Mouse (Mus musculus) myocyte (in vitro differentiated cells): ENCODE data around the gene Batf3. TPM values are rescaled to one million over a fixed set of nuclear protein-coding genes. Genes with fewer than 3 reads are reported as not detected.

ENCODE experiments used
- H3K27me3 ChIP-seq: one replicate; pipeline ENCODE4 v1.6.1; 2011; ENCODE audit not compliant: control insufficient read depth, insufficient read depth, insufficient read length
- H3K36me3 ChIP-seq: one replicate; pipeline ENCODE4 v1.6.1; 2011; ENCODE audit not compliant: control insufficient read depth, insufficient read depth
- H3K4me2 ChIP-seq: one replicate; pipeline ENCODE4 v1.6.1; 2011; ENCODE audit warnings: low read depth, control low read depth
- H3K4me3 ChIP-seq: one replicate; pipeline ENCODE4 v1.5.1; 2011; ENCODE audit warnings: mild to moderate bottlenecking, control low read depth, moderate library complexity
- H3K79me2 ChIP-seq: one replicate; pipeline ENCODE4 v1.6.1; 2011; ENCODE audit not compliant: control insufficient read depth, insufficient read depth
- H3ac ChIP-seq: one replicate; pipeline ENCODE4 v1.6.1; 2011; ENCODE audit not compliant: control insufficient read depth, insufficient read length
- CEBPB ChIP-seq: IDR thresholded peaks from 2 replicates; pipeline ENCODE4 v1.6.1; 2011; ENCODE audit warnings: mild to moderate bottlenecking, moderate library complexity; ENCODE audit not compliant: poor library complexity, insufficient read depth, severe bottlenecking
- E2F4 ChIP-seq: IDR thresholded peaks from one replicate; pipeline ENCODE4 v1.6.1; 2011; ENCODE audit warnings: mild to moderate bottlenecking, control low read depth, moderate library complexity; ENCODE audit not compliant: insufficient read depth
- MAX ChIP-seq: IDR thresholded peaks from one replicate; pipeline ENCODE4 v1.6.1; 2011; ENCODE audit warnings: low read depth, mild to moderate bottlenecking, control low read depth
- MYOD1 ChIP-seq, 3 experiments: IDR thresholded peaks; one replicate each; pipeline ENCODE4 v1.6.1; 2011; ENCODE audit warnings: control low read depth in 2 of 3, low read depth in 2 of 3, mild to moderate bottlenecking in 2 of 3, moderate library complexity in 1 of 3; ENCODE audit not compliant: insufficient read length in 2 of 3, control insufficient read depth in 1 of 3
- MYOG ChIP-seq, 3 experiments: IDR thresholded peaks; one replicate each; pipeline ENCODE4 v1.6.1; 2011; ENCODE audit warnings: control low read depth in 2 of 3, low read depth in 2 of 3, mild to moderate bottlenecking in 2 of 3; ENCODE audit not compliant: insufficient read length in 2 of 3, control insufficient read depth in 1 of 3, insufficient read depth in 1 of 3
- POLR2A ChIP-seq: IDR thresholded peaks from one replicate; pipeline ENCODE4 v1.6.1; 2011; ENCODE audit warnings: low read depth, mild to moderate bottlenecking, control low read depth, moderate library complexity; ENCODE audit not compliant: insufficient read length
- POLR2AphosphoS2 ChIP-seq: IDR thresholded peaks from one replicate; pipeline ENCODE4 v1.6.1; 2011; ENCODE audit warnings: low read depth, control low read depth; ENCODE audit not compliant: insufficient read length
- REST ChIP-seq: IDR thresholded peaks from one replicate; pipeline ENCODE4 v1.6.1; 2011; ENCODE audit warnings: mild to moderate bottlenecking, control low read depth, moderate library complexity; ENCODE audit not compliant: insufficient read depth, insufficient read length
- SRF ChIP-seq: IDR thresholded peaks from one replicate; pipeline ENCODE4 v1.6.1; 2011; ENCODE audit warnings: low read depth; ENCODE audit not compliant: control insufficient read depth, insufficient read length
- TCF12 ChIP-seq: IDR thresholded peaks from one replicate; pipeline ENCODE4 v1.6.1; 2011; ENCODE audit warnings: mild to moderate bottlenecking, control low read depth; ENCODE audit not compliant: poor library complexity, insufficient read depth, severe bottlenecking
- TCF3 ChIP-seq: IDR thresholded peaks from one replicate; pipeline ENCODE4 v1.6.1; 2011; ENCODE audit warnings: low read depth, control low read depth; ENCODE audit not compliant: insufficient read length
- USF1 ChIP-seq: IDR thresholded peaks from one replicate; pipeline ENCODE4 v1.6.1; 2011; ENCODE audit warnings: low read depth, mild to moderate bottlenecking, control low read depth, moderate library complexity
- polyA plus RNA-seq: library from polyadenylated mRNA; unstranded; fragments of >200 nt; fragmentation: generic; extraction: Trizol; gene quantifications from one replicate; pipeline ENCODE4 v1.2.1, GENCODE M21; 2012; ENCODE audit warnings: missing spikeins

The Batf3 gene
- polyA plus RNA-seq, 1 experiment, result 0.07 TPM

- H3K27me3 ChIP-seq, result peaks cover 4% of the 10 kb centered on the region
- no peak for TF ChIP-seq TCF3
- no peak for TF ChIP-seq POLR2AphosphoS2
- no peak for TF ChIP-seq CEBPB
- no peak for TF ChIP-seq MAX
- TF ChIP-seq POLR2A, result no peak
- TF ChIP-seq SRF, result no peak
- TF ChIP-seq MYOG (IDR thresholded peaks at IDR 0.05; ENCODE audit: control insufficient read depth in 1 of 3, insufficient read depth in 1 of 3, insufficient read length in 2 of 3, low read depth in 2 of 3), result no peak
- TF ChIP-seq MYOD1 (IDR thresholded peaks at IDR 0.05; ENCODE audit: control insufficient read depth in 1 of 3, insufficient read length in 2 of 3, low read depth in 2 of 3), result no peak
- no peak for TF ChIP-seq REST
- no peak overlapping the region for H3ac ChIP-seq
- no peaks in the 10 kb centered on the region for H3K36me3 ChIP-seq
- H3K79me2 ChIP-seq, result no peaks in the 10 kb centered on the region
- H3K4me2 ChIP-seq, result no peak overlapping the region
- H3K4me3 ChIP-seq, result no peak overlapping the region
Measured at GRCm38 (mm10) chr1:191124288-191124687, 26.6 kb downstream of the Batf3 start.

GRCm38 (mm10) chr1:191125811-191126638, 28.4 kb downstream of the Batf3 start:
- Histone ChIP-seq H3K79me2 (no peaks in the 10 kb centered on the region), H3K4me2 (no peak overlapping the region), H3K4me3 (no peak overlapping the region), H3ac (no peak overlapping the region), H3K36me3 (no peaks in the 10 kb centered on the region), H3K27me3 (peaks cover 4% of the 10 kb centered on the region)
- TF ChIP-seq MYOD1 (IDR thresholded peaks at IDR 0.05; ENCODE audit: control insufficient read depth in 1 of 3, insufficient read length in 2 of 3, low read depth in 2 of 3) (peak in 2 of 3 experiments; percentile 35 to 41), E2F4 (no peak)

DNA sequence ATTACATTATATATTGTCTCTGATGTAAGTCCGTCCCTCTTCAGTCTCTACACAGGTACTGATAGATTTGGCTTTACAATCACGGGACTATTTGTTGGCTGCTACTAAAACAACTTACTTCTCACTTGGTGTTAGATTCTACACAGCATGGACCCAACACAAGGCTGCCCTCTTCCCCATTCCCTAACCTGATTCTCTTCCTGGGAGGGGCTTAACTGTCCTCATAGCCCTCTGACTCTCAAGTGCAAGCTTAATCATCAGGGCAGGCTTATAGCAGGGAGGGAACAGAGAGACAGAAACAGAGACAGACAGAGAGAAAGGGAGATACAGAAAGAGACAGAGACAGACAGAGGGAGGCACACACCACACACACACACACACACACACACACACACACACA, 34.0 kb downstream of the Batf3 start:
- H3ac ChIP-seq, result no peak overlapping the region

GRCm38 (mm10) chr1:191132240-191132639, 34.6 kb downstream of the Batf3 start:
- H3ac ChIP-seq, result no peak overlapping the region
- H3K4me3 ChIP-seq, result no peak overlapping the region
- H3K4me2 ChIP-seq, result no peak overlapping the region
- H3K36me3 ChIP-seq, result no peaks in the 10 kb centered on the region
- H3K79me2 ChIP-seq, result no peaks in the 10 kb centered on the region
- H3K27me3 ChIP-seq, result peaks cover 44% of the 10 kb centered on the region
- TF ChIP-seq E2F4 (no peak), MYOD1 (IDR thresholded peaks at IDR 0.05; ENCODE audit: control insufficient read depth in 1 of 3, insufficient read length in 2 of 3, low read depth in 2 of 3) (no peak), MAX (no peak), USF1 (no peak), CEBPB (no peak), MYOG (IDR thresholded peaks at IDR 0.05; ENCODE audit: control insufficient read depth in 1 of 3, insufficient read depth in 1 of 3, insufficient read length in 2 of 3, low read depth in 2 of 3) (no peak)

More for the DNA sequence above, 34.0 kb downstream of the Batf3 start:
- Histone ChIP-seq H3K36me3 (no peaks in the 10 kb centered on the region), H3K4me2 (no peak overlapping the region), H3K4me3 (no peak overlapping the region), H3K27me3 (peaks cover 39% of the 10 kb centered on the region), H3K79me2 (no peaks in the 10 kb centered on the region)
- TF ChIP-seq REST (no peak), USF1 (no peak)

GRCm38 (mm10) chr1:191132934-191133333, 35.3 kb downstream of the Batf3 start:
- Histone ChIP-seq H3ac (no peak overlapping the region), H3K36me3 (no peaks in the 10 kb centered on the region), H3K79me2 (no peaks in the 10 kb centered on the region), H3K4me2 (no peak overlapping the region), H3K4me3 (no peak overlapping the region), H3K27me3 (peaks cover 51% of the 10 kb centered on the region)
- no peak for TF ChIP-seq USF1
- no peak for TF ChIP-seq POLR2AphosphoS2
- TF ChIP-seq CEBPB, result no peak
- TF ChIP-seq REST, result no peak
- no peak for TF ChIP-seq TCF12
- TF ChIP-seq MYOG (IDR thresholded peaks at IDR 0.05; ENCODE audit: control insufficient read depth in 1 of 3, insufficient read depth in 1 of 3, insufficient read length in 2 of 3, low read depth in 2 of 3), result no peak
- TF ChIP-seq E2F4, result no peak
- TF ChIP-seq TCF3, result no peak
- no peak for TF ChIP-seq SRF
- no peak for TF ChIP-seq MAX
